Mouse (Mus musculus) kidney, adult 2 months (tissue): ENCODE results near the gene Rassf5.

Source experiments
- CTCF ChIP-seq: fragments of 200-500 bp; conservative IDR thresholded peaks from 2 replicates; pipeline ENCODE4 v1.5.1; 2011; ENCODE audit warnings: low read depth, mild to moderate bottlenecking, control low read depth, low read length, moderate library complexity, mixed read lengths; ENCODE audit not compliant: insufficient read depth, insufficient read length
- POLR2A ChIP-seq: fragments of 200-500 bp; IDR thresholded peaks from one replicate; pipeline ENCODE4 v1.6.1; 2011; ENCODE audit warnings: low read depth, low read length, control low read depth

- TF ChIP-seq POLR2A (no peak), CTCF (no peak)
Measured at GRCm38 (mm10) chr1:131293922-131294250, 48.8 kb upstream of the Rassf5 start.
